Mouse (Mus musculus) right cerebral cortex, postnatal 25 days (tissue): ENCODE results near the gene Prrg4.
"Not testable (repeated sequence)": the region's sequence is repeated elsewhere in the genome, so short reads cannot be mapped to it uniquely, and the experiment has no call there.

Source experiments
- DNase-seq: peaks from one replicate; pipeline ENCODE4 v3.0.0; 2022

The Prrg4 gene

DNA sequence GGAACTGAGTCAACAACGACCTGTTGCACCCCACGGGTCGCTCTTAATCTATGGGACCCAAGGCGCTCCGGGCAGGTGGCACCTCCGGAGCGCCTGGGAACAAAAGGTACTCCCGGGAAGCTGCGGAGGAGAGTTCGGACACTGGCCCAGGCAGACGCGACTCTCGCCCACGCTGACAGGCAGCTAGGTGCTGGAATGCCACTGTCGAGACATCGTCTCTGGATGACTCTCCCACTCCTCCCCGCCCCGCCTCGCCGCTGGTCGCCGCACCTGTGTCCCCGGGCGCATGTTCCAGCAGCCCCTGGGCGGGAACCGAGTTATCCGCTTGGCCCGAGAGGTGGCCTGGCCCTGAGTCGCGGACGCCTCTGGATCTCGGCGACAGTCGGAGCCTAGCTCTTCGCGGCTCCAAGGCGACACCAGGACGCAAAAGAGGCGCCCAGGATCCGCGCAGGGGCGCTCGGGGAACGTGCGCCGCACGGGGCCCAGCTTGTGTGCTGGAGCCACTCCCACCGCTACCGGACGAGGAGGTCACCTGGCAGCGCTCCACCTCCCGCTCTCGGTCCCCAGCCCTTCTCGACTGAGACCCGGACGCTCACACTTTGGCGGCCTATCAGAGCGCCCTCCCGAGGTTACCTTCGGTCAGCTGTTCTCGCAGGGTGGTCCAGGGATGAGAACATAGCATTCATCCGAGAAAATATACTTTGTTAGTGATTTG is at the start of gene Prrg4:
Prrg4 (minus strand) TSS at position 601 of the 715 bp plus-strand sequence.
- peak; percentile 27 for DNase-seq

DNA sequence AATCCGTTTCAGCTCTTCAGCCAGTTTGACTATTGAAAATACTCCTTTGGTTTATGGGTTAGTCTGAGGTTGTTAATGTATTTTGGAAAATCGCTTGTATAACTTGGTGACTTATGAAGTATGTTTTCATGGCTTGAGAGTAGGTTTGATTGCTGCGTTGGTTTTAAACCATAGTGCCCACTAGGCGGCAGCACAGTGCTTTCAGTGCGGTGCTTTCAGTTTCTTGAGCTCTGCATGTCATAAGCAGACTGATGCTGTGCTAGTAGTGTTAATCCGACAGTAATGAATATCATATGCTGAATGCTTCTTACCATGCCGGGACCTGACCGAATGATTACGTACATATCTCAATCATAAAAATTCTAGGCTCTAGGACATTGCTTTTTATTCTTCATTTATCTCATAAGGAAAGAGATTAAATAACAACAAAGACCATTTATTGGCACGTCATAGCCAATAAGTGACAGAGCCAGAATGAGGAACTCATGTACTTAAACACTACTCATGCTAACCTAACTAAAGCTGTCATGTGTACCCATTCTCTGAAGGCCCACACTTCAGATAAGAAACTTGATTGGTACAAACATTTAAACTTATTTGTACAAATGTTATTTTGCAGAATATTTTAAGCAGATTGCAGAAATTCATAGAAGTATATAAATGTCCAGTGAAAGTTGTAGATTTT is 38.3 kb upstream of the Prrg4 start:
- peak; percentile 67 for DNase-seq

DNA sequence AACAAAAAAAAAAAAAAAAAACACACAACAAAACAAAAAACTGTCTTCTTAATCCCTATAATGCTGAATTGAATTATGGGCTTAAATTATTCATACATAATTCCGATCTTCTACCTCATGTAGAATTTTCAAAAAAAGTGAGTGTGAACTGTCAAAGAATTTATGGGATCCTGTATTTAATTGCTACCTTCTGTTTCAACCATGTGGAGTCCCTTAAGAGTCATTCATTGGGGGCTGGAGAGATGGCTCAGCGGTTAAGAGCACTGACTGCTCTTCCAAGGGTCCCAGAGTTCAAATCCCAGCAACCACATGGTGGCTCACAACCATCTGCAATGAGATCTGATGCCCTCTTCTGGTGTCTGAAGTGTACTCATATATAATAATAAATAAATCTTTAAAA is 37.7 kb upstream of the Prrg4 start:
- not testable (repeated sequence) for DNase-seq

DNA sequence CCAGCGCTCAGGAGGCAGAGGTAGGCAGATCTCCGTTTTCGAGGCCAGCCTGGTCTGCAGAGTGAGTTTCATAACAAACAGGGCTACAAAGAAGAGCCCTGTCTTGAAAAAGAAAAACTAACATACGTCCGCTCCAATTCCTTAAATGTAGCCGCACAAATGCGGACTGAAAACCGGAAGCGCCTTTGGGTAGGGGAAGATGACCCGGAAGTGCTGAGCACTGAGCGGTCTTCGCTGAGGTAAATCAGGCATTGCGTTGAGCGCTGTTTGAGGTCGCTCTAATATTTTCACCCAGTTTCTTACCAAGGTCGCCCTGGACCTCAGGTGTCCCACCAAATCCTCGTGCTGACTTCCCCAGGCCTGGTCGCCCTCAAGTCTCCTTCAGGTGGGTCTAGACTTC is 36.4 kb upstream of the Prrg4 start:
- DNase-seq: no peak

DNA sequence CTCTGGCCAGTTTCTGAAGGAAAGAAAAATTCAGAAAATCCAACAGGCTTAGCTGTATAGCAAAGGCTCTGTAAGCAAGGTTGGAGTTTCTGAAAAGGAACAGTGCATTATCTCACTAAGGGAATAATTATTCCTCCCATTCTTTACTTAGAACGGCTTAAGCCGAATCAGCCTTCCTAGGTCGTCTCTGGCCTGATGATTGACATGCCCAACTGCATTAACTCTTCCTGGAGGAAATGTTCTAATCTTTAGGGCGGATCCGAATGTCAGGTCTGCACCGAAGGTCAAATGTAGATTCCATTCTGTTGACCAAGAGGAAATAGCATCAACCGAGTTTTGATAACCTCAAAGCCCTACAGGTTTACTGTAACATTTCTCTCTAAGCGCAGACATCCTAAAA is 29.1 kb upstream of the Prrg4 start:
- DNase-seq: no peak

DNA sequence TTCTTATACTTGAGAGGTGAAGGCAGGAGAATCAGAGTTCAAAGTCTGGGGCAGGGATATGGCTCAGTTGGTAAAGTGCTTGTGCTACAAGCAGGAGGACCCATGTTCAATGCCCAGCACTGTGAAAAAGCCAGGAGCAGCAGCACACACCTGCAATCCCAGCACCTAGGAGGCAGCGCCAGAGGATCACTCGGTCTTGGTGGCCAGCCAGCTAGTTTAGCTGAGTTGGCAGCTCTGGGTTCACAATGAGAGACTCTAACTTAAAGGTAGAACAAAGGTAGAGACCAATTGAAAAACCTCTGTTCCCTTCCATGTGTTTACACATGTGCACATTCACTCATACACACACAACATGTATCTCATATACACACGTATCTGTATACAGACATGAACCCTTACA is 19.4 kb upstream of the Prrg4 start:
- no peak for DNase-seq

DNA sequence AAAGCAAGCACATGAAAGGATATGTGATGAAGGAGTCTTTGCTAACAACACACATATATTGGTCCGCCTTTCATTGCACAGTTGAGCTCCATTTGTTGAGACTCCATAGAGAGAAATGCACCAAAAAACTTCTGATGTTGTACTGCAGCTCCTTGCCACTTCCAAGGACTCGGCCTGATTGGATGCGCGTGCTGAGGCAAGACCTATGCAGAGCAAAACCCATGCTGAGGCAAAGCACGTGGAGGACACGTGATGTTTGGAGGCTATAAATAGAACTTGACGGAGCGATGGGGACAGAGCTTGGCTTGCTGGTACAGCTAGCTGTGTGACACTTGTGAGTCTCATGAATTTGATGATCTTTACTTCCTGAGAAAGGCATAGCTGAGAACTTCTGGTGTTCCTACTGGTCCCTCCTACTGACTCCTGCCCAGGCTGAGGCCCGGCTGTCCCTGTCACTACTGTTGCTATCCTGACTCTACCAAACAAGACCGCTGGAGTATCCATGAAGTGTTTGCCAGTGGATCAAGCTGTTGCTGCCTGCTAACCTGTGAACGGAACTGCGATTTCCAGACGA is 17.7 kb upstream of the Prrg4 start, which contains the start of gene Ccdc73:
Ccdc73 (plus strand) TSS at position 524 of the 574 bp plus-strand sequence.
- no peak for DNase-seq

DNA sequence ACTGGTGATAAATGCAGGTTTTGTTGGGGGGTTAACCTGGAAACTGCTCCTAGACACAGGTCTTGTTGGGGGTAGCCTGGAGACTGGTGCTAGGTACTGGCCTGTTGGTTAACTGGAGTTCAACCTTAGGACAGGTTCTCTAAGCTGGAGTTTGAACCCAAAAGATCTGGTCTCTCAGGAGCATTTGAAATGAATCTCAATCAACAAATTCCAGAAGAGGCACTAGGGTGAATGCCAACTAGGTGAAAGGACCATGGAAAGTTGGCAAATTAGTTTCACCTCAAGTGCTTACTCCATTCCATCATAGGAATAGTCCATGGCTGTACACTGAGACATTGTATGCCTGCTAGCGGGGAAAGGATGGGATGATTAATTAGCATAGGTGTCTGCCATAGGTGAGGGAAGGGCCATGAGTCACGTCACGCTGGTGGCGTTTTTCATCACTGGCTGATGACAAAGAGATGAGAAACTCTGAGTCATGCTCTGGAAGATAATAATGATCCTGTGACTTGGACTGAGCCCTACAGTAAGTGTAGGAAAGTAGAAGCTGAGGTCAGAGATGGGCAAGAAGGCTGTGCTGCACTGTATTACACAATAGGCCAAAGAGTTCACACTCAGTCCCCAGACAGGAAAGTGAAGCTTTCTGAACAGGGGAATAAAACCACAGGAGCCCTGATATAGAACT is 14.6 kb upstream of the Prrg4 start:
- no peak for DNase-seq

DNA sequence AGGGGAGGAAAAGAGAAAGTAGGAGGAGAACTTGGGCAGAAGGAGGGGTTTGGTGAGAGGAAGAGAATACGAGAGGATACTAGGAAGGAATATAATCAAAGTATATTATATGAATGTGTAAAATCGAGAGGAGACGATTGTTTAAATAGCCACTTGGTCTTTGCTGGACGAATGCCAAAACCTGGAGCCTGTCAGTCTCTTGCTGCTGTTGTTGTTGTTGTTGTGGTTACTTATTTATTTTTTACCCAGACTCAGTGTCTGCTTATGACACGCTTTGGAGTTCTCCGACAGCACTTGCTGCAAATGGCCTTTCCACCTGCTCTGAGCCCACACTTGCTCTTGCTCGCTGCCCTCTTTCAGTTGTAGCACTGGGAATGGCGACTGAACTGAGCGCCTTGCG is 10.8 kb upstream of the Prrg4 start:
- no peak for DNase-seq

DNA sequence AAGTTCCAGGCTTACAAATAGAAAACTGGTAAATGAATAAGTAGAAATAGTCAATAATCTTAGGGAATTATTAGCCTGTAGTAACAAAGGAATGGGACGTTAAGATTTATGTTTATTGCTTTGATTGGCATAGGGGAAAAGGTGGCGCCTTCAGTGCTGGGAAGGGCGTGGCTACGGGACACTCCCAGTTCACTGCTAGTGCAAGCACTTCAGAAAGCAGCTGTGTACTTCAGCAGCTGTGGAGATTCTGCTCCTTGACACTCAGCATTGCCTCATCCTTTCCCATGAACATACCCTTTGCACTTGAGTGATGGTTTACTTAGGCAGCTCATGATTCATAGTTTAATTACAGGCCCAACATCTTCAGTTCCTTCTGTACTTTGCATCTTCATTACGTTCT is 9.4 kb upstream of the Prrg4 start:
- no peak for DNase-seq

DNA sequence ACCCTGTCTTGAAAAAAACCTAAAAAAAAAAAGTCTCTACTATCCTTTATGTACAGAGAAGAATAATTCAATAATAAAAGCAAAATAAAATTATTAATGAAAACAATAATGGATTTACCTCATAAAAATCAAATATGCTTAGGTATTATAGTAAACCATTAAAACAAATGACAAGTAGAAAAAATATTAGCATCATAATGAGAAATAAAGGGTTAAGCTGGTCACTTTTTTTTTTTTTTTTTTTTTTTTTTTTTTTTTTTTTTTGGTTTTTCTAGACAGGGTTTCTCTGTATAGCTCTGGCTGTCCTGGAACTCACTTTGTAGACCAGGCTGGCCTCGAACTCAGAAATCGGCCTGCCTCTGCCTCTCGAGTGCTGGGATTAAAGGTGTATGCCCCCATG is 8.4 kb upstream of the Prrg4 start:
- DNase-seq: not testable (repeated sequence)

DNA sequence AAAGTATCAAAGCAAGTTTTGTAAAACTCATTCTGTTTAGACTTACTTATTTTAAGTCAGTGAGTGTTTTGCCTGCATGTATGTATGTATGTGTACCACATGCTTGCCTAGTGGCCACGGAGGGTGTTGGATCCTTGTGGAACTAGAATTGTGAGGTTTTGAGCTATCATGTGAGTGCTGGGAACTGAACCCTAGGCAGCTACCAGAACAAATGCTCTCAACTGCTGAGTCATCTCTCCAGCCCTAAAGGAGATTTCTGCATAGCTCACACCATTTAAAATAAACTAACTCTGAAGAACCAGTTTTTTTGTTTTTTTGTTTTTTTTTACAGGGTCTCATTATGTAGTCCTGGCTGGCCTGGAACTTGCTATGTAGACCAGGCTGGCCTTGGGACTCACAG is 6.5 kb upstream of the Prrg4 start:
- DNase-seq: no peak

DNA sequence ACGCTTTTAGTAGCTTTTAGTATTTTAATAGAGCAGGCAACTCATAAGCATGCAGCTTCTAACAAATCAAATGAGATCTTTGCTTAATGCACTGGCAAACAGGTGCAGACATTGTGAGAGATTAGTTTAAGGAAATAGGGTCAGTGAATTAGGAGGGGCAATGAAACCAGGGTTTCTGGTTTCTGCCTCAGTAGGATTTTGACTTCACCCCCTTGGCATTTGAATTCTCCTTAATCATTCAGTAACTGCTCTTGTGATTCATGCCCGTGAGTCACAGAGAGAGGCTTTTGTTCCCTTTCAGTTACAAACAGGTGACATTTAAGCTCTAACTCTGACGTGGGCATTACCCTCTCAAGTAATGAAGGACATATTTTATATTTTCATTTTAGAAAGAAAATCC is 6.1 kb upstream of the Prrg4 start:
- no peak for DNase-seq

DNA sequence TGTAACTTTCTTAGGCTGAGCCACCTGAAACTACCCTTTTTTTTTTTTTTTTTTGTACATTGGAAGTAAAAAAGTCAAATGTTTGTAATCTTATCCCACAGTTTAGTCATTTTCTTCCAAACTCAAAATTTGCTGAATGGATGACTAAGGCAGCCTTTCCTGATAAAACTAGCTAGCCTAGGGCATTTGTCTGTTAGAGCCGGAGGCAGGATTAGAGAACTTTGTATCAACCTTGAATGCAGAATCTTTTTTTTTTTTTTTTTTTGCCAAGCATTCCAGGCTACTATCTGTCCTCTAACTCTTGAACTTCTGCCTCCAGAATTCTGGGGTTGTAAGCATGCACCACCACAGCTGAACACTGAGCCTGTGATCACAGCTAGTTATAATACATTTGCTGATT is 5.2 kb upstream of the Prrg4 start:
- no peak for DNase-seq

DNA sequence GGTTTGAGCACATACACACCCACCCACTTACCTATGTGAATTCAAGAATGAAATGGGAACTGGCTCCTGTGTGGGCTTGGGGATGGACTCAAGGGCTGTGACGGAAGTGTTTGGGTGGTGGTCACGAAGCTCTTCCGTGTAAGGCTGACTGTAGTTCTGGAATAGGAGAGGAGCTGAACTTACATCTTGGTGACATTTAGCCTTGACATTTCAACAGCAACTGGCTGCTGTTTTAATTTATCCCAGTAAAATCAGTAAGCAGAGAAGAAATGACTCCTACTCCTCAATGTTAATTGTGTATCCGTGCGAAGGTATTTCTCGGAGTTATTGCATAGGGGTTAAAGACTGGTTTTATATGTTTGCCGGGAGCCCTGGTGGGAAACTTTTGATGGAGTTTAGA is 2.9 kb upstream of the Prrg4 start:
- DNase-seq: no peak

DNA sequence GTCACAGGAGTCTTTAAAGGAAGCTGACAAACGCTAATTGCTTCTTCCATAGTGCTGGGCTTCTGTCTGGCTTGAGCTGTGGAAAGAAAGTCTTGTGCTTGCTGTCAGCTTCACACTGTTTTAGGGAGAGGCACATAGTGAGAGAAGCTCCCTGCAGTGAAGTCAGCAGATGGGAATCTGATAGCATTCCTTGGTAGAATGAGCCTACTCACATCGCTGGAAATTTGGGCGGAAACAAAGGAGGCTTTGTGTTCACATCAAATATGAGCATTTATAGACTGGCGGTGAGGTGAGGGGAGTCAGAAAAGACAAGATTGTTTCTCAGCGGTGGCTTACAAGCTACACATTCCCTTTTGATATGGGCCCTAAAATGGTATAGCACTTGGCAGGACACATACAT is 2.0 kb upstream of the Prrg4 start:
- no peak for DNase-seq

DNA sequence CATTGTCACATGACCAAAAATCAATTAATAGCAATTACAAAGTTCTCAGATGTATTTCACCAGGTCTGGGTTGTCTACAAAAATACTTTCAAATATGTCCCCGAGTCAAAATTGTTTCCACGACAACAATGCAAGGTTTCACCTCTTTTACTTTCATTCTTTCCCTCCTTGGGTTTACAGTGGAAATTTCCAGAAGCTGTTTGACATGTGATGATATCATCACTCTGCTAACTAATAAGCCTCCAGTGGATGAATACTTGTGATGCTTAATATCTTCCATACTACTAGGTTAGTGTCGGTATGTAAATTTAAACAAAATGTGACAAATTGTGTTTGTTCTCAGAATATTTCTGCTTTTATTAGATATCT is 299 bp upstream of the Prrg4 start:
- no peak for DNase-seq

DNA sequence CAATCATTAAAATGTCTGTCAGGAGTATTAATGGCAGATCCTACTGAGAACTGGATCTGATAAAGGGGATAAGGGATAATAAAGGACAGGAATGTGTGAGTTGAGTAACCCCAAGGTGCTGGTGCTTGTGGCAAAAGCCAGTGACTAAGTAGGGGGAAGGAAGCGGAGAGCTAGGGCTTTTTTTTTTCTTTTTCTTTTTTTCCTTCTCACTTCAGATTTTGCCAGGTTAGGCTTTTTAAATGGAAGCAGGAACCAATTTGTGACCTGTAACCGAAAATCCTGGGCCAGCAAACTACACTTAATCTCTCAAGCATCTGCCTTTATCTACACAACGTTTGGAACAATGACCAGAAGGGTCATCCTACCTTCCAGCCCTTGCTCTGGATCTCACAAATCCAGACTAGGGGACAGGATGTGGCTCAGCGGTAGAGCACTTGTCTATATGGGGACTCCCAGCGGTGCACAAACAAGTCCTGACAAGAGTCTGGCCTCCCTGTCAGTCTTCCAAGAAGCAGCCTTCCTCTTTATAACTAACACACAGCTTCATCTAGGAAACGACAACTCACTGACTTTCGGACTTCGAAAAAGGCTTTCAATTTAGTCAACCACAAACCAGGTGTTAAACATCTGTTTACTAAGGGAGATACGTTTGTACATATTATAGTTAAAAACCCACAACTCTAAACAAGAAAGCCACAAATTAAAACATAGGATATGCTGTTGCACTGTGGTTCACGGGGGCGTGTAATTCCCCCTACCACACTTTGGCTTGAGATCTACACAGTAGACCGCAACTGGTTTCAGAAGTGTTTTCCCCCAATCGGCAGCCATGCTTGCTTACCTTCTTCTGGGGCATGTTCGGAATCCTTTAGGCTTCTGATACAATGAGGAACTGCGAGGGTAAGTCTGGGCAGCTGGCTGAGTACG is 1.2 kb downstream of the Prrg4 start:
- no peak for DNase-seq

DNA sequence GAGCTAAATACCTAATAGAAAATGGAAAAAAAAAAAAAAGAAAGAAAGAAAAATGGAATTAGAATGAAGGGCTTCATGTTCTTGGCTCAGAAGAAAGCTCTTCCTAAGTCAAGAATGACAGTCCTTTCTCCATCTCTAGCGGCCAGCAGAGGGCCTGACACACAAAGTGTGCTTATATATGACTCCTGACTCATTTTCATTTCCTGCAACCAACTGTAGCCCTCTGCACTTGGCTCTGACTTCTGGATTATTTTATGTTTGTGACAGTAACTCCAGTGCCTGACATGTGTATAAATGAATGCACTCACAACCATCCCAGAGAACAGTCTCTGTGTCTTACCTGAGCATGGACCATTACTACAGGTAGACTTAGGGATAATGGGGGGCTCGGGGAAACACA is 2.0 kb downstream of the Prrg4 start:
- DNase-seq: no peak

DNA sequence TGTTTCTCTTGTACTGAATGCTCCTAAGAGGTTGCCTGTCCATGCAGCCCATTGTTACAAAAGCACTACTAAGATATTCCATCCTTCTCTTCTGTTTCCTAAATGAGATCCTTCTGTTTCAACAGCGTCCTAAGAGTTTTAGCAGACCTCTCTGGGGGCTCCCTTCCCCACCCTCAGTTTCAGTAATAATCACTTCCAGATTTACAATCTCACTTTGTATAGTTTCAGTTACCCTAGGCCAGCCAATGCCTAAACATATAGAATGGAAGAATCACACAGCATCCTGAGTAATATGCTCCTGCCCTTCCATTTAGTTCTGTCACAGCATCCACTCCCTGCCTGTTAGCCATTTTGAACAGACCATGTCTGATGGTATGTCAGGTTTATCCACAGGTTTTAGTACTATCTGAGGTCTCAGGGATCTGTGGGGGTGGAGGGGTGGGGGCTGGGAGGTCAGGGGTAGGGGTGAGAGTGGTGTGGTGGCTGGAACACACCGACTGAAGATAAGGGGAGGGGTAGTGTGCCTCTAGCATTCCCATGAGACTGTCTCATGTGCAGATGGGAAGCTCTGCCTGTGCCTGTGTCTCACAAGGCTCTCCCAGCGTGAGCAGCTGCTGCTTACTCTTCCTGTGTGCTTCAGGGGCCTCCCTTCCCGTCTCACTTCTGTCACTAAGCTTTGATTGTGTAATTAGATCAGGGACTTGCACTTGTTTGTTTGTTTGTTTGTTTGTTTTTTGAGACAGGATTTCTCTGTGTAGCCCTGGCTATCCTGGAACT is 2.9 kb downstream of the Prrg4 start:
- DNase-seq: no peak

DNA sequence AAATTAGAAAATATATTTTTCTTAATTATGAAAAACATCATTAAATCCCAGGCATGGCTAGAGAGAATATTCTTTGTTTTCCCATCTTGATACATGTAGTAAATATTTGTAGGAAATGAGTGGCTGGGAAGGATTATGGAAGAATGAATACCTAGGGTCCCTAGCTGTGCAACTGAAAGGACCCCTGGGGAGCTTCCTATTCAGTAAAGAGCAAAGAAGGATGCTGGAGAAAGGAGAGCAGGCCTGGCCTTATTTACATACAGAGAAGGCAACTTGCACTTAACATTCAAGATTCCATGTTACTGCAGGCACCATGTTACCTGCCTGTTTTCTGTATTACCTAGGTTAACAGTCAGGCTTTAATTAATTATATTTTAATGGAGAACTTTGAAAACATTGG is 7.1 kb downstream of the Prrg4 start:
- no peak for DNase-seq

DNA sequence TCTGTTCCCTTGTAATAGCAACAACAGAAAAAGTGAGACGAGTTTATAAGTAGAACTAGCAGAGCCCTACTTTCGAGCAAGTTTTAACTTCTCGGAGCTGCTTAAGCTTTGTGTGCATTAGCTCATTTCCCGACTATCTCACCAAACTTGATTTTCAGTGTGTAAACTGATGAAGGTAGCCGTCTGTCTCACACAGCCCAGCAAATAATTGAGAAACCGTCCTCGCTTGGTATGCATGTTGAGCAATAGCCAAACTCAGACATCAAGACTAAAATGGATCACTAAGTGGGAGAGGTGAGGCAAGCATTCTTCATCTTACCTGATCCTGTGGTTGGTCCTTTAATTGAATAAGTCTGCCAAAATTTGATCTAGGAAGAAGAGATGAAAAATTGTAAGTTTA is 7.9 kb downstream of the Prrg4 start:
- no peak for DNase-seq
